Mouse (Mus musculus) gastrocnemius, adult 2 months (tissue): ENCODE results near the gene Ccdc182. TPM values are rescaled to one million over a fixed set of nuclear protein-coding genes. Genes with fewer than 3 reads are reported as not detected.

Experiments
- DNase-seq: peaks from one replicate; pipeline ENCODE4 v3.0.0; 2022
- H3K27ac ChIP-seq: fragments of 200-600 bp; 2 replicates; pipeline ENCODE4 v1.8.1; 2022; ENCODE audit warnings: mild to moderate bottlenecking
- H3K4me3 ChIP-seq: fragments of 200-600 bp; 2 replicates; pipeline ENCODE4 v1.8.1; 2022; ENCODE audit warnings: mild to moderate bottlenecking, moderate library complexity
- CTCF ChIP-seq: fragments of 200-600 bp; IDR thresholded peaks from 2 replicates; pipeline ENCODE4 v1.8.1; 2022; ENCODE audit warnings: antibody characterized with exemption, mild to moderate bottlenecking, moderate library complexity
- intact Hi-C: fragments of 180-260 bp; cut with DNase I; formaldehyde crosslinking; loops from one replicate; pipeline ENCODE4 v1.15.1; 2025
- long read RNA-seq, 2 experiments: library from polyadenylated mRNA; stranded (forward); transcript quantifications; one replicate each; pipeline ENCODE4 v2.0.0; 2021
- total RNA-seq, 2 experiments: library from RNA; stranded (reverse); gene quantifications; 2 replicates each; pipeline ENCODE4 v1.2.3; 2021

Ccdc182 gene
- total RNA-seq, result not detected
- long read RNA-seq, experiment 1, result 0 reads
- long read RNA-seq, experiment 2, result 0 reads

- no peak for DNase-seq
- H3K4me3 ChIP-seq, result no peak within 1 kb of the TSS
- TF ChIP-seq CTCF, result no peak
- no peak within 1 kb of the TSS for H3K27ac ChIP-seq
- intact Hi-C loops, result loop anchor here (5.0 kb wide), 2 partner anchors 33 to 118 kb away; no protein-coding TSS in a partner anchor
Measured at GRCm38 (mm10) chr11:88293631-88294393, at the start of gene Ccdc182. TSS of gene Ccdc182 (plus strand) at chr11:88294058.

DNA sequence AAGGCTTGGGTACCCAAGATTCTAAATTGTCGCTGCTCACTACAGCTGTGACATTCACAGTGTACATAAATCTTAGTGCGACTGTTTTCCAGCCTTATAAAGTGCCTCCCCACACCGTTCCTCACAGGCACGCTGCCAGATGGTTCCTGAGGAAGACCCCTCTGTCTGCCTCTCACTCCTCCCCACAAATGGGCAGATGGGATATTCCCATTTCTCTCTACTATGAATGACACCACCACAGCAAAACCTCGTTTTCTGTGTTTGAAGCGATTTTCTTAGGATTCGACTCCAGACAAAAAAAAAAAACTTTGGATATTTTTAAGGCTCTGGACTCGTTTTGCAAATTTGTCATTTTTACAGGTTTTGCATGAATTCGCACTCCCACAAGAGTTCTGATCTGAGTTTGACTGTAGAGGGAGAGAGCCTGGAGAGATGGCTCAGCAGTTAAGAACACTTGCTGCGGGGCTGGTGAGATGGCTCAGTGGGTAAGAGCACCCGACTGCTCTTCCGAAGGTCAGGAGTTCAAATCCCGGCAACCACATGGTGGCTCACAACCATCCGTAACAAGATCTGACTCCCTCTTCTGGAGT lies 48.2 kb upstream of the Ccdc182 start:
- Histone ChIP-seq H3K4me3 (no peak overlapping the region), H3K27ac (no peak overlapping the region)
- intact Hi-C loops, result no loop called here
- no peak for TF ChIP-seq CTCF
- no peak for DNase-seq

DNA sequence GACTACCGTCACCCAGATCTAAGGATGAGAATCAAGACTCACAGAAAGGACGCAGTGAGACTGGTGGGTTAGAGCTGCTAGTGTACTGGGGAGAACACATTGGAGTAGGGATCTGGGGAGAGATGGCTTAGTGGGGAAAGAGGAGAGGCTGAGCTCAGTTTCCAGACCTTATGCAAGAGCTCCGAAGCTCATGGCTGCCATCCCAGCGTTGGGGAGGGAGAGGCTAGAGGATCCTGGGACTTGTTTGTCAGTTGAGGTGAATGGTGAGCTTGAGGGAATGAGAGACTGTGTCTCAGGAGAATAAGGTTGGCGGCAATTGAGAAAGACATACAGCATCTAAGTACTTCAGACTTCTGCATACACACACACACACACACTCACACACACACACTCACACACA lies 45.2 kb upstream of the Ccdc182 start:
- intact Hi-C loops, result no loop called here
- Histone ChIP-seq H3K27ac (no peak overlapping the region), H3K4me3 (no peak overlapping the region)
- DNase-seq, result peak; percentile 75
- no peak for TF ChIP-seq CTCF

- H3K4me3 ChIP-seq, result no peak overlapping the region
- intact Hi-C loops, result loop anchor here (5.0 to 10.0 kb wide), 2 partner anchors 74 to 302 kb away; no protein-coding TSS in a partner anchor
Measured at GRCm38 (mm10) chr11:88250568-88250967, 43.3 kb upstream of the Ccdc182 start.

DNA sequence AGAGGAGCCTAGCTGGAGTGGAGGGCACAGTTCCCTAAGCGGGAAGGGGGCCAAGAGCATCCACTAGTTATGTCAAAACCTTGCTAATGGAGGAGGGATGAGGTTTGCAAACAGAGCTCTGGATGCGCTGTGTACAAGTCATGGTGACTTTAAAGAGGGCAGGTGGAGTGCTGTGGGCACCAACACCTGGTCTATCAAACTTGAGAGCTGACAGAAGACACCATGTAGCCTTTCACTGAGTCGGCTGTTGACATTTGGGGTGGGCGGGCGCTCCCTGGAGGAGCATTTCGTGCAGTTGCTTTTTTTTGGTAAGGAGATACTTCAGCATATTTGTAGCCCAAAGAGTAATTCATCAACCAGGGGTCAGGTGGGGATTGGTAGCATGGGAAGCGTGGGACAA lies 42.6 kb upstream of the Ccdc182 start:
- no peak overlapping the region for H3K4me3 ChIP-seq
- TF ChIP-seq CTCF, result no peak
- no peak overlapping the region for H3K27ac ChIP-seq
- intact Hi-C loops, result loop anchor here (5.0 to 10.0 kb wide), 2 partner anchors 74 to 301 kb away; no protein-coding TSS in a partner anchor
- no peak for DNase-seq

More at GRCm38 (mm10) chr11:88250568-88250967, 43.3 kb upstream of the Ccdc182 start:
- no peak overlapping the region for H3K27ac ChIP-seq
- DNase-seq, result no peak
- no peak for TF ChIP-seq CTCF

DNA sequence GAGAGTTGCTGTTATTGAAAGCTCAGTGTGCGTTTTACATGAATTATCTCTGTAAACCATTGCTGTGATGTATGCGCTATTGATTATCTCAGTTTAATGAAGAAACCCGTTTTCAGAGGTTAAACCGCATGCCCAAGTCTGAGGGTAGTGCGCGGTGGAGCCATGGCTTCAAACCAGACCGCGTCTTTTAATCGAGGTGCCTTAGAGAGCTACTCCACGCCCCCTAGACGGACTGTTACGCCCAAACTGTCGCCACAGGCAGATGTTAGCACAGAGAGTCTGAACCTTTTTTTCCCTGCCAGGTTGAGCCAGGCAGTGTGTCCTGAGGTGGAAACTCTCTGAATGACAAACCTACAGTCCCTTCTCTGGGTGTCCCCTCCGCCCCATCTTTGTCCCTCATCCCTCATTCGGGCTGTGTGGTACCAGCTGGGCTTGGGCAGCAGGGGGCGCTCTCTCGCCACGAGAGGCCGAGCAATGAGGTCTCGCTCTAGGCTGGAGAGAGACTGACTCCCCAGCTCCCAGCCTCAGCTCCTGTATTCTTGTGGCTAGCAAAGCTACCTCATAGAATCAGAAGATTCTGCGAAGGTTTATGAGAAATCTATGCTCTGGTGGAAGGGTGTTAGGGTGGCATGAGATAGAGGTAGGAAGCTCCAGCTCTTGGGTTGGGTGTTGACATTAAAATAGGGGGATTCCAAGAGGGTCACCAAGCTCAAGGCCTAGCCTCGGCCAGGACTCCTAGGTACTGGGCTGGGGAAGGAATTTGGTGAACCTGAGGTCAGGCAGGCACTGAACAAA lies 41.7 kb upstream of the Ccdc182 start:
- peak overlapping the region; percentile 87 for H3K27ac ChIP-seq
- peak; percentile 100 for TF ChIP-seq CTCF
- peak; percentile 91 for DNase-seq
- no peak overlapping the region; the same call in 1 of the 2 replicates for H3K4me3 ChIP-seq
- intact Hi-C loops, result loop anchor here (2.0 to 10.0 kb wide), 3 partner anchors 73 to 477 kb away; no protein-coding TSS in a partner anchor

- no peak for TF ChIP-seq CTCF
- H3K27ac ChIP-seq, result peak overlapping the region; percentile 87
- peak; percentile 88 for DNase-seq
- H3K4me3 ChIP-seq, result no peak overlapping the region
- intact Hi-C loops, result loop anchor here (1.0 to 10.0 kb wide), 5 partner anchors 72 to 570 kb away; no protein-coding TSS in a partner anchor
Measured at GRCm38 (mm10) chr11:88252767-88253513, 40.9 kb upstream of the Ccdc182 start.

DNA sequence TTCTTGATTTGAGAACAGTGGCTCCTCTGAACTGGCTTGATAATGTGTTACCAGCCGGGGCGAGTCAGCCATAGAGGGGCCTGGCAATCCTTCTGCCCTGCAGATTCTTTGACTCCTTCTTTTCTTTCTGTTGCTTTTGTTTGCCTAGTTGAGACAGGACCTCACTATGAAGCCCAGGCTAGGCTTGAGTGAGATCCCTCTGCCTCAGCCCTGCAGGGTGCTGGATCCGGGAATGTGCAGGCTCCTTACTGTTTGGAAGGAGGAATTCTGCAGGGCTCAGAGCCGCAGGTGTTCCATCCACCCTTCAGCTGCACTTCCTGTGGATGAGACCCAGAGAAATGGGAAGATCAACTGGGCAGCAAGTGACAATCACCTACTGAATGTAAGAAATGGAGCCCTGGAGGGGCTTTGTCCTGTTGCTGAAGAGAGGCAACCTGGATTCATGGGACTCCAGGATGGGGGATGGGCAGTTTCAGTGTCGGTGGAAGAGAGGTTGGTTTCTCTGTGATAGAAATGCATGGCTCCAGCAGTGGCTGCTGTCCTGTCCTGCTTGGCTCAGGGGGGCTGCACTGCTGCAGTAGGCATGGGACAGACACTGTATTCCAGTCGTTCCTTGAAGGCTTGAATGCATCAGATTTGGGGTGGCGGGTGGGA lies 40.2 kb upstream of the Ccdc182 start:
- Histone ChIP-seq H3K4me3 (no peak overlapping the region), H3K27ac (peak overlapping the region; percentile 87)
- DNase-seq, result no peak
- TF ChIP-seq CTCF, result no peak
- intact Hi-C loops, result loop anchor here (1.0 to 10.0 kb wide), 5 partner anchors 71 to 570 kb away; no protein-coding TSS in a partner anchor

GRCm38 (mm10) chr11:88257700-88258099 lies 36.2 kb upstream of the Ccdc182 start:
- intact Hi-C loops, result loop anchor here (10.0 kb wide), 1 partner anchor 67 kb away; no protein-coding TSS in a partner anchor
- TF ChIP-seq CTCF, result no peak
- no peak overlapping the region for H3K27ac ChIP-seq
- H3K4me3 ChIP-seq, result no peak overlapping the region
- DNase-seq, result no peak

- intact Hi-C loops, result loop anchor here (10.0 kb wide), 1 partner anchor 67 kb away; no protein-coding TSS in a partner anchor
- Histone ChIP-seq H3K4me3 (no peak overlapping the region), H3K27ac (no peak overlapping the region)
- no peak for DNase-seq
- 0 out of 2 replicates have a peak, but pooled peaks have one; percentile 32 for TF ChIP-seq CTCF
Measured at GRCm38 (mm10) chr11:88258212-88258611, 35.6 kb upstream of the Ccdc182 start.

- no peak overlapping the region for H3K4me3 ChIP-seq
- no peak for TF ChIP-seq CTCF
- DNase-seq, result no peak
- H3K27ac ChIP-seq, result no peak overlapping the region
- intact Hi-C loops, result no loop called here
Measured at GRCm38 (mm10) chr11:88260463-88260862, 33.4 kb upstream of the Ccdc182 start.
